Mouse (Mus musculus) erythroid progenitor cell, adult 5-6 weeks (primary cell): ENCODE results near the gene B430305J03Rik. TPM values are rescaled to one million over a fixed set of nuclear protein-coding genes. Genes with fewer than 3 reads are reported as not detected.

Experiments used
- ATAC-seq: replicated peaks from 2 replicates; pipeline ENCODE4 v1.8.0; 2016; ENCODE audit warnings: moderate number of reproducible peaks, mild to moderate bottlenecking, moderate TSS enrichment, inconsistent platforms; ENCODE audit not compliant: poor library complexity, low FRiP score, severe bottlenecking
- total RNA-seq, 2 experiments: library from RNA; stranded (forward) in 1 of 2; stranded (reverse) in 1 of 2; fragments of 150-400 nt in 1 of 2; fragments of 186-747, 209-891 nt in 1 of 2; gene quantifications; 2 replicates each; pipeline versions ENCODE4 v1.2.3 to v1.2.4; 2015 to 2017; ENCODE audit warnings: low replicate concordance in 2 of 2

B430305J03Rik gene
- total RNA-seq, 2 experiments from 2014 or later = 0.08 TPM; not detected in 1

- ATAC-seq = no peak
Measured at GRCm38 (mm10) chr3:61358107-61358506, 7.6 kb downstream of the B430305J03Rik start.

- no peak for ATAC-seq
Measured at GRCm38 (mm10) chr3:61355464-61355863, 10.3 kb downstream of the B430305J03Rik start.

- ATAC-seq = no peak
Measured at GRCm38 (mm10) chr3:61349433-61349832, 16.3 kb downstream of the B430305J03Rik start.

GRCm38 (mm10) chr3:61348036-61348614 lies 17.6 kb downstream of the B430305J03Rik start:
- ATAC-seq = no peak

- ATAC-seq = no peak
Measured at GRCm38 (mm10) chr3:61345636-61346035, 20.1 kb downstream of the B430305J03Rik start.

GRCm38 (mm10) chr3:61344031-61344430 lies 21.7 kb downstream of the B430305J03Rik start:
- ATAC-seq = no peak

GRCm38 (mm10) chr3:61340321-61340720 lies 25.4 kb downstream of the B430305J03Rik start:
- no peak for ATAC-seq

- ATAC-seq = no peak
Measured at GRCm38 (mm10) chr3:61337230-61337629, 28.5 kb downstream of the B430305J03Rik start.

- no peak for ATAC-seq
Measured at GRCm38 (mm10) chr3:61336205-61336604, 29.5 kb downstream of the B430305J03Rik start.

- ATAC-seq = no peak
Measured at GRCm38 (mm10) chr3:61321632-61322031, 44.1 kb downstream of the B430305J03Rik start.

- no peak for ATAC-seq
Measured at GRCm38 (mm10) chr3:61320031-61320430, 45.7 kb downstream of the B430305J03Rik start.

GRCm38 (mm10) chr3:61315002-61315401 lies 50.7 kb downstream of the B430305J03Rik start:
- no peak for ATAC-seq

Other genes with a start within 250 kb of the B430305J03Rik start
- gene Rap2b, start 4.3 kb downstream of the B430305J03Rik start, total RNA-seq (2015; ENCODE audit: low replicate concordance) = 1.4 and 1.7 TPM in 2 replicates
- 1.4 and 1.9 TPM in 2 replicates for gene Rap2b, start 4.3 kb downstream of the B430305J03Rik start, total RNA-seq (2017; ENCODE audit: low replicate concordance)